Mouse (Mus musculus) megakaryocyte, adult 5-6 weeks (primary cell): ENCODE measurements around the gene Zfp598. TPM values are rescaled to one million over a fixed set of nuclear protein-coding genes. Genes with fewer than 3 reads are reported as not detected.
"Not testable (repeated sequence)": the region's sequence is repeated elsewhere in the genome, so short reads cannot be mapped to it uniquely, and the experiment has no call there.

Source experiments
- ATAC-seq: 2 replicates; pipeline ENCODE4 v1.8.0; 2016; ENCODE audit warnings: mild to moderate bottlenecking, inconsistent platforms; ENCODE audit not compliant: poor library complexity, severe bottlenecking
- total RNA-seq, 2 experiments: library from RNA; stranded (forward) in 1 of 2; stranded (reverse) in 1 of 2; fragments of 153-499, 151-499 nt in 1 of 2; fragments of 221-1000, 200-1000 nt in 1 of 2; gene quantifications; 2 replicates each; pipeline versions ENCODE4 v1.2.3 to v1.2.4; 2015 to 2017

Zfp598 gene
- total RNA-seq, 2 experiments from 2014 or later: 17.8 to 19.2 TPM

DNA sequence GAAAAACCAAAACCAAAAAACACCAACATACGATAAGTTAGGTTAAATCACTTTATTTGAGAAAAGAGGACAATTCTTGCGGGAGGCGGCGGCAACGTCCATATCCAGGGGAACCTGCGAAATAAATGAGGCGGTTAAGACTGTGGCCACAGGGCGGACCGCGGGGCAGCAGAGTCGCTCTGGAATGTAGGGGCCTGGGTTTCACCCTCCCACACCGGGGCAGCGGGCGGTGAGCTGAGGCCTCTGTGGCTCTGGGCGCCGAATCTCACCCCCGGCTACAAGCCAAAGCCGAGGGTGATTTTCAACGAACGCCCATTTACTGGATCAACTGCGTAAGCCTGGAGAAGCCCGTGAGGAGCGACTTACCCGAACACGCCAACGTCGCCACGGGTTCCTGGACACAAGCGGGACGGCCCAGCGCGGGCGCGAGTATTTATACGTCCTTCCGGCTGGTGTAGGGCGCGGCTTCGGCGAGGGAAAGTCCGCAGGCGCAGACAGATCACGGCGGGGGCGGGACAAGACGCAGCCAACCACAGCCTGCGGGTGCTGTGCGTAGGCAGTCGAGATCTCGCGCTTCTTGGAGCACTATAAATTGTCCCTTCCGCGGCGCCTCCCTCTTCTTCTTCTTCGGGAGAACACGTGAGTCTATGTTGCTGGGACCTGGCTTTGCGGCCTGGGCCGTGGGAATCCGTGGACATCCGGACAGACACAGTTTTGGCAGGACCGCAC, 50.2 kb downstream of the Zfp598 start:
- peak; percentile 92 for ATAC-seq

DNA sequence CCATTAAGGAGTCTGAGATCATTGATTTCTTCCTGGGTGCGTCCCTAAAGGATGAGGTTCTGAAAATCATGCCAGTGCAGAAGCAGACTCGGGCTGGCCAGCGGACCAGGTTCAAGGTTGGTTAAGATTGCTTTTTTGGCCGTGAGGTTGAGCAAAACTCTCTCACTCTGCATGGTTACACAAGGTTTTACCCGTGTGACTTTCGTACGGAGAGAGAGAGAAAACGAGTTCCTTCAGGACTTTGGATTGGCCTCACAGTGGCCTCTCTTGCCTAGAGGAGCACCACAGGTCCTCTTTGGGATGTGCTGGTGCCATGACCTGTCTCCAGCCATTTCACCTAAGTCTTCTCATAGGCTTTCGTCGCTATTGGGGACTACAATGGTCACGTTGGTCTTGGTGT, 51.1 kb downstream of the Zfp598 start:
- not testable (repeated sequence) for ATAC-seq

GRCm38 (mm10) chr17:24721383-24721955, 52.0 kb downstream of the Zfp598 start:
- ATAC-seq: not testable (repeated sequence)

- ATAC-seq: no peak
These were observed 52.9 kb downstream of the Zfp598 start for GRCm38 (mm10) chr17:24722220-24722924.

DNA sequence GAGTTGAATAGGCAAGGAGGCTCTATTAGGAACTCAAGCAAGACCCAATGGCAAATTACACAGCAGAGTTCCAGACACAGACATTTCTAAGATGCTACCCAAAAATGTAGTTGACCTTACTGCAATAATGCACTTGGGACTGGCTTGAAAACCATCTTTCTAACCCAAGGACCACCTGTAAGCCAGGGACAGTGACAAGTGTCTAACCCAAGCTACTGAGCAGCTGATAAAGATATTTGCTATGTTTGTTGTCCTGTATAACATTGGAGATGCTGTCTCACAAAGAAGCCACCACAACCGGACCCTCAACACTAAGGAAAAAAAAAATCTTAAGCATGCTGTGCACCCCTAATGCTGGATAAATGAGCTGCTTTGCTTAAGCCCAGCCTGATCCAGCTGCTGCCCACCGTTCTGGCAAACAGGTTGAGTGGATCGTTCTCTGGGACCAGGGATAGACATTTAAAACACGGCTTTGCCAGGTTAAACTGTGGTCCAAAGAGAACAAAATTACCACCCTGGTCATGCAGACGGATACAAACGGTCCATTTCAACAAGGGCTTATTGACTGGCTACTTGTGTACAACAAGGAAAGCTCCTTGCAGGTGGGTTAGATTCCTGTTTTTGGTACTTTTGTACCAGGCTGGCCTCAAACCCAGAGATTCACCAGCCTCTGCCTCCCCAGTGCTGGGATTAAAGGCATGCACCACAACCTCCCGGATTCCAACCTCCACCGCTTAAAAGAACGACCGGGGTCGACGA, 53.8 kb downstream of the Zfp598 start:
- no peak for ATAC-seq

- ATAC-seq: peak; percentile 5
These were observed 54.3 kb downstream of the Zfp598 start for GRCm38 (mm10) chr17:24723881-24724180.

- ATAC-seq: peak; percentile 73
These were observed 54.7 kb downstream of the Zfp598 start, which contains the start of gene Ndufb10 for GRCm38 (mm10) chr17:24724184-24724583. Gene Ndufb10, minus strand, starts transcription at chr17:24724478.

DNA sequence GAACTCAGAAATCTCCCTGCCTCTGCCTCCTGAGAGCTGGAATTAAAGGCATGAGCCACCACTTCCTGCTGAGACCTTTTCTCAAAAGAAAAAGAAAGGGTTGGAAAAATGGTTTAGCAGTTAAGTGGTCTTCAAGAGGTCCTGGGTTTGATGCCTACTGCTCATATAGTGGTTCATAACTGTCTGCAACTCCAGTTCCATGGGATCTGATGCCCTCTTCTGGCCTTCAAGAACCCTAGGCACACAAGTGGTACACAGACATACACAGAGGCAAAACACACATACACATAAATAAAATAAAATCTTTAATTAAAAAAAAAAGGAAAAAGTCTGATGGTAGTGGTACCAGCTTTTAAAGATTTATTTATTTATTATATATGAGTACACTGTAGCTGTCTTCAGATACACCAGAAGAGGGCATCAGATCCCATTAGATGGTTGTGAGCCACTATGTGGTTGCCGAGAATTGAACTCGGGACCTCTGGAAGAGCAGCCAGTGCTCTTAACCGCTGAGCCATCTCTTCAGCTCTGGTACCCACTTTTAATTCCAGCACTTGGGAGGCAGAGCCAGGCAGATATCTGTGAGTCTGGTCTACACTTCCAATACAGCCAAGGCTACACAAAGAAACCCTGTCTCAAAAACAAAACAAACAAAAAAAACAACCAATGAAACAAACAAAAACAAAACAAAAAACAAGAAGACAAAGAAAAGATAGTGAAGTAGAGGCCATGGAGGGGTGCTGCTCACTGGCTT, 56.3 kb downstream of the Zfp598 start:
- ATAC-seq: no peak

DNA sequence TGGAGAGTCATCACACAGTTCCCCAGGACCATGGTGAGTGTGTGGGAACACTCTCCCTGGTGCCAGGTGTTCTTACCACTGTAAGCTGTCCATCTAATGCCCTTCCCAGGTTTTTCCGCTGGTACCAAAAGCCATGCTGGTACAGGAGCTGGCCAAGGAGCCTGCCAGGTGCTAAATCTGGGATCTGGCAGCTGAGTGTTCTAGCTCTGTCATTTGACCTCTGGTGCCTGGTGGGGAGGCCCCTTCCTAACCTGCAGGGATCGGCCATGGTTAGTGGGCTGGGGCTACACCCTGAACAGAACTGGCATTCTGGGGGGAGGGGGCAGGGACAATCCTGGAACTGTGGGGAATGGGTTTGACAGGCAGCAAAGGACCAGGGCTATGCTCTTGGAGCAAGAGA, 58.1 kb downstream of the Zfp598 start, which contains the start of gene Rpl3l:
Gene Rpl3l, plus strand, starts transcription at position 203 of the 400 bp plus-strand sequence.
- ATAC-seq: no peak

DNA sequence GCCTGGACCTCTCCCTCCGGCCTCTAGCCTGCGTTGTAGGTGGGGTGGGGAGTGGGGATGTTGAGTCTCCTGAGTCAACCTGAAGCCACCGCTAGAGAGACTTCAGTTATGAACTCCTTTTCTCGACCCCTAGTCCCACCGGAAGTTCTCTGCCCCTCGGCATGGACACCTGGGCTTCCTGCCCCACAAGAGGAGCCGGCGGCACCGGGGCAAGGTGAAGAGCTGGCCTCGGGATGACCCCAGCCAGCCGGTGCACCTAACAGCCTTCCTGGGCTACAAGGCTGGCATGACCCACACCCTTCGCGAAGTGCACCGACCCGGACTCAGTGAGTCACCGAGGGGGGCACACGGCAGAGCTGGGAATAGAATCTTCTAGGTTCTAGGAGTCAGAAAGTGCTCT, 58.7 kb downstream of the Zfp598 start:
- ATAC-seq: no peak

GRCm38 (mm10) chr17:24729067-24729466, 59.6 kb downstream of the Zfp598 start:
- ATAC-seq: no peak

DNA sequence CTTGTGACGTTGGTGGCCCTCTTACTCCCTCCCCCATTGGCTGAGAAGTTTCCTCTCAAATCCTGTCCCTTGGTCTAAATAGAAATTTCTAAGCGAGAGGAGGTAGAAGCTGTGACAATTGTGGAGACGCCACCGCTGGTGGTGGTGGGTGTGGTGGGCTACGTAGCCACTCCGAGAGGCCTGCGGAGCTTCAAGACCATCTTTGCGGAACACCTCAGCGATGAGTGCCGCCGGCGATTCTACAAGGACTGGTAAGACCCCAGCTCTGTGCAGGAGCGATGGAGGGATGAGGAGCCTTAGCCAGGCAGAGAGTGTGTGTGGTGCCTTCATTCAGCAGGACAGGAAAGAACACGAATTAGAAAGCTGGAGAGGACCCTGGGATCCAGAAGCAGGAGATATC, 61.3 kb downstream of the Zfp598 start:
- no peak for ATAC-seq

Other genes starting within 250 kb of the Zfp598 start
Only the 30 nearest of the 33 such genes appear.
- 20.7 and 27.5 TPM in 2 replicates for gene E4f1, start 199.4 kb upstream of the Zfp598 start, total RNA-seq (2015)
- gene E4f1, start 199.4 kb upstream of the Zfp598 start, total RNA-seq (2017): 14.2 and 14.5 TPM in 2 replicates
- 20.7 and 25.5 TPM in 2 replicates for gene Pgp, start 199.3 kb upstream of the Zfp598 start, total RNA-seq (2015)
- gene Pgp, start 199.3 kb upstream of the Zfp598 start, total RNA-seq (2017): 14.5 and 14.6 TPM in 2 replicates
- gene Bricd5, start 195.8 kb upstream of the Zfp598 start, total RNA-seq (2015): 0.75 TPM in 1 of 2 replicates, not detected in the other
- 0.26 TPM in 1 of 2 replicates, not detected in the other for gene Bricd5, start 195.8 kb upstream of the Zfp598 start, total RNA-seq (2017)
- gene Mlst8, start 190.6 kb upstream of the Zfp598 start, total RNA-seq (2015): 12.5 and 14.6 TPM in 2 replicates
- 42.3 and 43.2 TPM in 2 replicates for gene Mlst8, start 190.6 kb upstream of the Zfp598 start, total RNA-seq (2017)
- not detected in 2 replicates for gene Caskin1, start 181.1 kb upstream of the Zfp598 start, total RNA-seq (2015)
- not detected in 2 replicates for gene Caskin1, start 181.1 kb upstream of the Zfp598 start, total RNA-seq (2017)
- 46.4 and 48.1 TPM in 2 replicates for gene Traf7, start 141.7 kb upstream of the Zfp598 start, total RNA-seq (2015)
- 81.3 and 82.8 TPM in 2 replicates for gene Traf7, start 141.7 kb upstream of the Zfp598 start, total RNA-seq (2017)
- 0.42 and 0.57 TPM in 2 replicates for gene Rab26, start 135.5 kb upstream of the Zfp598 start, total RNA-seq (2015)
- gene Rab26, start 135.5 kb upstream of the Zfp598 start, total RNA-seq (2017): 0.95 and 1.1 TPM in 2 replicates
- gene Pkd1, start 119.9 kb upstream of the Zfp598 start, total RNA-seq (2015): 7.8 and 10.8 TPM in 2 replicates
- gene Pkd1, start 119.9 kb upstream of the Zfp598 start, total RNA-seq (2017): 13.1 and 19.9 TPM in 2 replicates
- 60.9 and 78.2 TPM in 2 replicates for gene Tsc2, start 37.1 kb upstream of the Zfp598 start, total RNA-seq (2015)
- gene Tsc2, start 37.1 kb upstream of the Zfp598 start, total RNA-seq (2017): 25.5 and 32.4 TPM in 2 replicates
- gene Nthl1, start 37.0 kb upstream of the Zfp598 start, total RNA-seq (2015): 0.50 and 2.1 TPM in 2 replicates
- gene Nthl1, start 37.0 kb upstream of the Zfp598 start, total RNA-seq (2017): 3.4 and 4.7 TPM in 2 replicates
- 0.30 and 1.4 TPM in 2 replicates for gene Slc9a3r2, start 19.4 kb upstream of the Zfp598 start, total RNA-seq (2015)
- 1.1 and 1.5 TPM in 2 replicates for gene Slc9a3r2, start 19.4 kb upstream of the Zfp598 start, total RNA-seq (2017)
- not detected in 2 replicates for gene Npw, start 11.2 kb upstream of the Zfp598 start, total RNA-seq (2015)
- not detected in 2 replicates for gene Npw, start 11.2 kb upstream of the Zfp598 start, total RNA-seq (2017)
- not detected in 2 replicates for gene Syngr3, start 20.3 kb downstream of the Zfp598 start, total RNA-seq (2015)
- gene Syngr3, start 20.3 kb downstream of the Zfp598 start, total RNA-seq (2017): not detected in 2 replicates
- 18.1 and 21.8 TPM in 2 replicates for gene Gfer, start 26.5 kb downstream of the Zfp598 start, total RNA-seq (2015)
- gene Gfer, start 26.5 kb downstream of the Zfp598 start, total RNA-seq (2017): 31.6 and 36.2 TPM in 2 replicates
- gene Noxo1, start 26.5 kb downstream of the Zfp598 start, total RNA-seq (2015): 1.5 and 1.7 TPM in 2 replicates
- 0.62 and 1.9 TPM in 2 replicates for gene Noxo1, start 26.5 kb downstream of the Zfp598 start, total RNA-seq (2017)
- gene Tbl3, start 38.0 kb downstream of the Zfp598 start, total RNA-seq (2015): 9.1 and 10.3 TPM in 2 replicates
- 15.6 and 21.3 TPM in 2 replicates for gene Tbl3, start 38.0 kb downstream of the Zfp598 start, total RNA-seq (2017)
- gene Rnf151, start 48.4 kb downstream of the Zfp598 start, total RNA-seq (2015): not detected in 2 replicates
- not detected in 2 replicates for gene Rnf151, start 48.4 kb downstream of the Zfp598 start, total RNA-seq (2017)
- 2,172 and 2,303 TPM in 2 replicates for gene Rps2, start 48.4 kb downstream of the Zfp598 start, total RNA-seq (2015)
- 591 and 664 TPM in 2 replicates for gene Rps2, start 48.4 kb downstream of the Zfp598 start, total RNA-seq (2017)
- 186 and 217 TPM in 2 replicates for gene Ndufb10, start 54.8 kb downstream of the Zfp598 start, total RNA-seq (2015)
- gene Ndufb10, start 54.8 kb downstream of the Zfp598 start, total RNA-seq (2017): 251 and 266 TPM in 2 replicates
- gene Rpl3l, start 58.1 kb downstream of the Zfp598 start, total RNA-seq (2015): 0.45 and 0.52 TPM in 2 replicates
- 0.15 and 1.5 TPM in 2 replicates for gene Rpl3l, start 58.1 kb downstream of the Zfp598 start, total RNA-seq (2017)
- gene Msrb1, start 67.0 kb downstream of the Zfp598 start, total RNA-seq (2015): 1,003 and 1,039 TPM in 2 replicates
- 540 and 544 TPM in 2 replicates for gene Msrb1, start 67.0 kb downstream of the Zfp598 start, total RNA-seq (2017)
- gene Hs3st6, start 83.3 kb downstream of the Zfp598 start, total RNA-seq (2015): not detected in 2 replicates
- gene Hs3st6, start 83.3 kb downstream of the Zfp598 start, total RNA-seq (2017): not detected in 2 replicates
- gene Meiob, start 134.6 kb downstream of the Zfp598 start, total RNA-seq (2015): not detected in 2 replicates
- gene Meiob, start 134.6 kb downstream of the Zfp598 start, total RNA-seq (2017): 0.33 TPM in 1 of 2 replicates, not detected in the other
- gene Hagh, start 170.5 kb downstream of the Zfp598 start, total RNA-seq (2015): 29.5 and 46.1 TPM in 2 replicates
- 22.8 and 25.0 TPM in 2 replicates for gene Hagh, start 170.5 kb downstream of the Zfp598 start, total RNA-seq (2017)
- gene Fahd1, start 180.7 kb downstream of the Zfp598 start, total RNA-seq (2015): 3.7 and 4.0 TPM in 2 replicates
- gene Fahd1, start 180.7 kb downstream of the Zfp598 start, total RNA-seq (2017): 8.4 and 13.0 TPM in 2 replicates
- not detected in 2 replicates for gene Igfals, start 196.3 kb downstream of the Zfp598 start, total RNA-seq (2015)
- not detected in 2 replicates for gene Igfals, start 196.3 kb downstream of the Zfp598 start, total RNA-seq (2017)
- 74.4 and 76.3 TPM in 2 replicates for gene Nubp2, start 216.7 kb downstream of the Zfp598 start, total RNA-seq (2015)
- 39.8 and 43.2 TPM in 2 replicates for gene Nubp2, start 216.7 kb downstream of the Zfp598 start, total RNA-seq (2017)
- gene Spsb3, start 217.0 kb downstream of the Zfp598 start, total RNA-seq (2015): 17.1 and 19.8 TPM in 2 replicates
- gene Spsb3, start 217.0 kb downstream of the Zfp598 start, total RNA-seq (2017): 11.1 and 11.9 TPM in 2 replicates
- gene Eme2, start 225.4 kb downstream of the Zfp598 start, total RNA-seq (2015): 2.2 and 5.8 TPM in 2 replicates
- 13.5 and 17.4 TPM in 2 replicates for gene Eme2, start 225.4 kb downstream of the Zfp598 start, total RNA-seq (2017)
- gene Mrps34, start 225.4 kb downstream of the Zfp598 start, total RNA-seq (2015): 30.0 and 30.1 TPM in 2 replicates
- 12.9 and 18.9 TPM in 2 replicates for gene Mrps34, start 225.4 kb downstream of the Zfp598 start, total RNA-seq (2017)